Mouse (Mus musculus) thymus, adult 2 months (tissue): ENCODE results near the gene Fhl3. TPM values are rescaled to one million over a fixed set of nuclear protein-coding genes. Genes with fewer than 3 reads are reported as not detected.

Experiments
- DNase-seq: peaks from one replicate; pipeline ENCODE4 v3.0.0; 2021
- H3K27ac ChIP-seq: fragments of 200-500 bp; 2 replicates; pipeline ENCODE4 v1.5.1; 2012; ENCODE audit warnings: low read length, control low read depth; ENCODE audit not compliant: control insufficient read depth, insufficient read depth
- H3K27me3 ChIP-seq: fragments of 200-500 bp; 2 replicates; pipeline ENCODE4 v1.6.1; 2012; ENCODE audit warnings: mild to moderate bottlenecking, low read length, moderate library complexity, mixed read lengths; ENCODE audit not compliant: control insufficient read depth, insufficient read depth
- H3K36me3 ChIP-seq: fragments of 200-500 bp; 2 replicates; pipeline ENCODE4 v1.6.1; 2012; ENCODE audit warnings: mild to moderate bottlenecking, low read length, moderate library complexity; ENCODE audit not compliant: control insufficient read depth, insufficient read depth
- H3K4me1 ChIP-seq: fragments of 200-500 bp; replicated peaks from 2 replicates; pipeline ENCODE4 v1.6.1; 2012; ENCODE audit warnings: low read length; ENCODE audit not compliant: control insufficient read depth, insufficient read depth
- H3K4me3 ChIP-seq: fragments of 200-500 bp; 2 replicates; pipeline ENCODE4 v1.5.1; 2012; ENCODE audit warnings: mild to moderate bottlenecking, low read length, control low read depth, moderate library complexity; ENCODE audit not compliant: control insufficient read depth, insufficient read depth
- CTCF ChIP-seq: fragments of 200-500 bp; IDR thresholded peaks from 2 replicates; pipeline ENCODE4 v1.5.1; 2012; ENCODE audit warnings: mild to moderate bottlenecking, control low read depth, low read length, moderate library complexity, borderline replicate concordance; ENCODE audit not compliant: control insufficient read depth, poor library complexity, insufficient read depth; ENCODE audit errors: extremely low read depth
- POLR2A ChIP-seq: fragments of 200-500 bp; IDR thresholded peaks from 2 replicates; pipeline ENCODE4 v1.6.1; 2012; ENCODE audit warnings: mild to moderate bottlenecking, low read length, control low read depth, moderate library complexity; ENCODE audit not compliant: control insufficient read depth, poor library complexity, insufficient read depth; ENCODE audit errors: extremely low read depth
- WGBS: fragments of 180-500 bp; shearing (Covaris S2); methylation state at CpG from one replicate; pipeline ENCODE4 v1.1.7; 2018; 5-methylcytosine and 5-hydroxymethylcytosine counted together
- polyA plus RNA-seq: library from polyadenylated mRNA; depleted of rRNA; stranded (reverse); fragments of >200 nt; gene quantifications from 2 replicates; pipeline ENCODE4 v1.2.3, GENCODE M21; 2012

Gene Fhl3
- polyA plus RNA-seq, 1 experiment = 36.1 TPM

DNA sequence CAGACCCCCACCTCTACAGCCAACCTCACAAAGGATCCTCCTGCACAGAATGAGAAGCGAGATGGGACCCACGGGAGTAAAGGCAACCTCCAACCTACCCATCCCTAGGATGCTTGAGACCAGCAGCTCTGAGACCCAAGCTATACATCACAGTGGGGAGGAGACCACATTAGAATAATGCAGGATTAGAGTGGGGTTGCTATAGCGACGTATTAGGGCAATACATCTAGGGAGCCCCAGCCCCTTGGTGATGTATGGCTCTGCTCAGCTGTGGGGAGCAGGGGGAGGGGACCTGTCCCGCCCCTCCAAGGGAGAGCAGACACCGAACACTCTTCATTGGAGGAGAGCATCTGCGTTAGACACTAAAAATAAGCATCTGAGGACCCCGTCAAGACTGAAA lies 32.4 kb upstream of the Fhl3 start:
- no peak for TF ChIP-seq CTCF
- no peak for TF ChIP-seq POLR2A
- DNase-seq = no peak
- H3K27ac ChIP-seq = no peak overlapping the region
- no peak overlapping the region for H3K4me3 ChIP-seq
- H3K27me3 ChIP-seq = peaks cover 2% of the 10 kb centered on the region; the same call in 1 of the 2 replicates
- H3K4me1 ChIP-seq = no peaks in the 10 kb centered on the region
- no peaks in the 10 kb centered on the region for H3K36me3 ChIP-seq
- 21% methylated on average over 8 of the region's 8 CpGs for WGBS

- H3K27ac ChIP-seq = no peak overlapping the region
- peaks cover 2% of the 10 kb centered on the region; the same call in 1 of the 2 replicates for H3K27me3 ChIP-seq
- no peaks in the 10 kb centered on the region for H3K36me3 ChIP-seq
- DNase-seq = no peak
- TF ChIP-seq POLR2A (no peak), CTCF (no peak)
- WGBS = 72% methylated on average over 8 of the region's 8 CpGs
- no peaks in the 10 kb centered on the region for H3K4me1 ChIP-seq
- no peak overlapping the region for H3K4me3 ChIP-seq
These were observed 30.3 kb upstream of the Fhl3 start for GRCm38 (mm10) chr4:124670232-124670631.

- H3K27me3 ChIP-seq = peaks cover 2% of the 10 kb centered on the region; the same call in 1 of the 2 replicates
- 21% methylated on average over 7 of the region's 7 CpGs for WGBS
These were observed 28.9 kb upstream of the Fhl3 start for GRCm38 (mm10) chr4:124671583-124671982.

GRCm38 (mm10) chr4:124672347-124673320 lies 27.9 kb upstream of the Fhl3 start:
- Histone ChIP-seq H3K27me3 (peaks cover 2% of the 10 kb centered on the region; the same call in 1 of the 2 replicates), H3K4me1 (no peaks in the 10 kb centered on the region), H3K4me3 (no peak overlapping the region), H3K36me3 (no peaks in the 10 kb centered on the region), H3K27ac (no peak overlapping the region)
- TF ChIP-seq CTCF (no peak), POLR2A (no peak)
- 18% methylated on average over 31 of the region's 31 CpGs for WGBS
- no peak for DNase-seq

More at GRCm38 (mm10) chr4:124671583-124671982, 28.9 kb upstream of the Fhl3 start:
- Histone ChIP-seq H3K27ac (no peak overlapping the region), H3K4me3 (no peak overlapping the region), H3K36me3 (no peaks in the 10 kb centered on the region), H3K4me1 (no peaks in the 10 kb centered on the region)
- DNase-seq = no peak
- TF ChIP-seq CTCF = no peak
- TF ChIP-seq POLR2A = no peak

- Histone ChIP-seq H3K4me1 (no peaks in the 10 kb centered on the region), H3K27me3 (peaks cover 2% of the 10 kb centered on the region; the same call in 1 of the 2 replicates), H3K36me3 (peaks cover 9% of the 10 kb centered on the region), H3K4me3 (no peak overlapping the region), H3K27ac (no peak overlapping the region)
- TF ChIP-seq CTCF (no peak), POLR2A (no peak)
- no peak for DNase-seq
- WGBS = 87% methylated on average over 17 of the region's 17 CpGs
These were observed 26.0 kb upstream of the Fhl3 start for GRCm38 (mm10) chr4:124674334-124675032.

DNA sequence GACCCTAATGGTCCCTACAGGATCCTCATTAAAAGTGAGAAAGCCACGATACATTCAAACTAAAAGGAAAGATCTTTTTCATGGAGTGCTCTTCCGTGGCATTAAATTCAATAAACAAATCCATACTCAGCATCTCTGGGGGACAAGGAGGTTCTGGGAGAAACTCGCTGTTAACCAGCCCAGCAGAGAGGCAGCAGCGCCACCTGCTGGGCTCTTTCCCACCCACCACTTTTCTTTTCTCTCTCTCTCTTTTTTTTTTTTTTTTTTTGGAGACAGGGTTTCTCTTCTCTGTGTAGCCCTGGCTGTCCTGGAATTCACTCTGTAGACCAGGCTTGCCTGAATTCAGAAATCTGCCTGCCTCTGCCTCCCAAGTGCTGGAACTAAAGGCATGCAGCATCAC lies 25.5 kb upstream of the Fhl3 start:
- 17% methylated on average over 4 of the region's 4 CpGs for WGBS
- Histone ChIP-seq H3K4me3 (no peak overlapping the region), H3K27me3 (peaks cover 2% of the 10 kb centered on the region; the same call in 1 of the 2 replicates), H3K36me3 (peaks cover 14% of the 10 kb centered on the region), H3K4me1 (no peaks in the 10 kb centered on the region), H3K27ac (no peak overlapping the region)
- TF ChIP-seq POLR2A (no peak), CTCF (peak; percentile 79; the same call in 1 of the 2 replicates)
- no peak for DNase-seq
